Mouse (Mus musculus) left cerebral cortex, postnatal 10 days (tissue): ENCODE measurements around the gene Tmem151a. TPM values are rescaled to one million over a fixed set of nuclear protein-coding genes. Genes with fewer than 3 reads are reported as not detected.

Source experiments
- DNase-seq, 2 experiments: peaks; one replicate each; pipeline ENCODE4 v3.0.0; 2021 to 2022; ENCODE audit warnings: low spot score in 2 of 2, mixed read lengths in 1 of 2; ENCODE audit errors: extremely low spot score in 1 of 2
- intact Hi-C: fragments of 180-260 bp; cut with DNase I; formaldehyde crosslinking; loops from one replicate; pipeline ENCODE4 v1.15.1; 2025
- total RNA-seq, 2 experiments: library from RNA; stranded (reverse); gene quantifications; 2 replicates each; pipeline ENCODE4 v1.2.3; 2021

Tmem151a gene
- total RNA-seq, 2 experiments from 2014 or later, result 115 to 122 TPM

GRCm38 (mm10) chr19:5071545-5072369, 13.6 kb downstream of the Tmem151a start:
- peak in 1 of 2 experiments; percentile 88 for DNase-seq
- intact Hi-C loops, result loop anchor here (2.0 kb wide), 1 partner anchor 15 kb away; no protein-coding TSS in a partner anchor

GRCm38 (mm10) chr19:5071077-5071476, 14.3 kb downstream of the Tmem151a start:
- intact Hi-C loops, result no loop called here
- no peak for DNase-seq

- intact Hi-C loops, result no loop called here
- no peak for DNase-seq
These were observed 15.4 kb downstream of the Tmem151a start for GRCm38 (mm10) chr19:5069978-5070377.

GRCm38 (mm10) chr19:5069486-5069885, 15.8 kb downstream of the Tmem151a start:
- intact Hi-C loops, result no loop called here
- no peak for DNase-seq

GRCm38 (mm10) chr19:5068570-5069234, 16.6 kb downstream of the Tmem151a start:
- DNase-seq, result peak in 1 of 2 experiments; percentile 65
- intact Hi-C loops, result no loop called here

GRCm38 (mm10) chr19:5067867-5068569, 17.3 kb downstream of the Tmem151a start, which contains the start of gene Cd248:
Cd248 (plus strand) TSS chr19:5068078.
- DNase-seq, result peak in 1 of 2 experiments; percentile 90
- intact Hi-C loops, result no loop called here

- DNase-seq, result no peak
- intact Hi-C loops, result no loop called here
These were observed 18.1 kb downstream of the Tmem151a start for GRCm38 (mm10) chr19:5067040-5067799.

GRCm38 (mm10) chr19:5065104-5065503, 20.2 kb downstream of the Tmem151a start:
- DNase-seq, result peak in 1 of 2 experiments; percentile 62
- intact Hi-C loops, result no loop called here

GRCm38 (mm10) chr19:5062446-5062845, 22.9 kb downstream of the Tmem151a start:
- DNase-seq, result no peak
- intact Hi-C loops, result no loop called here

GRCm38 (mm10) chr19:5062041-5062440, 23.3 kb downstream of the Tmem151a start:
- DNase-seq, result no peak
- intact Hi-C loops, result no loop called here

GRCm38 (mm10) chr19:5060365-5061330, 24.7 kb downstream of the Tmem151a start:
- peak in 1 of 2 experiments; percentile 52 for DNase-seq
- intact Hi-C loops, result no loop called here

- peak in 1 of 2 experiments; percentile 66 for DNase-seq
- intact Hi-C loops, result no loop called here
These were observed 26.2 kb downstream of the Tmem151a start for GRCm38 (mm10) chr19:5058801-5059771.

GRCm38 (mm10) chr19:5057876-5058775, 27.2 kb downstream of the Tmem151a start:
- DNase-seq, result no peak
- intact Hi-C loops, result loop anchor here (2.0 kb wide), 1 partner anchor 15 kb away; no protein-coding TSS in a partner anchor

GRCm38 (mm10) chr19:5056251-5056650, 29.1 kb downstream of the Tmem151a start:
- peak in 1 of 2 experiments; percentile 66 for DNase-seq
- intact Hi-C loops, result loop anchor here (2.0 kb wide), 1 partner anchor 17 kb away; no protein-coding TSS in a partner anchor

- peak in 1 of 2 experiments; percentile 71 for DNase-seq
These were observed 31.4 kb downstream of the Tmem151a start for GRCm38 (mm10) chr19:5053909-5054308.

More at GRCm38 (mm10) chr19:5053909-5054308, 31.4 kb downstream of the Tmem151a start:
- intact Hi-C loops, result no loop called here
